Mouse (Mus musculus) lung, postnatal 0 days (tissue): Measurements from ENCODE around the gene Qprt.

Experiments used
- CTCF ChIP-seq: IDR thresholded peaks from 2 replicates; pipeline ENCODE4 v1.5.1; 2016; ENCODE audit warnings: antibody characterized with exemption, mild to moderate bottlenecking
- EP300 ChIP-seq: IDR thresholded peaks from 2 replicates; pipeline ENCODE4 v1.6.1; 2016; ENCODE audit warnings: antibody characterized with exemption, mild to moderate bottlenecking, control low read depth

DNA sequence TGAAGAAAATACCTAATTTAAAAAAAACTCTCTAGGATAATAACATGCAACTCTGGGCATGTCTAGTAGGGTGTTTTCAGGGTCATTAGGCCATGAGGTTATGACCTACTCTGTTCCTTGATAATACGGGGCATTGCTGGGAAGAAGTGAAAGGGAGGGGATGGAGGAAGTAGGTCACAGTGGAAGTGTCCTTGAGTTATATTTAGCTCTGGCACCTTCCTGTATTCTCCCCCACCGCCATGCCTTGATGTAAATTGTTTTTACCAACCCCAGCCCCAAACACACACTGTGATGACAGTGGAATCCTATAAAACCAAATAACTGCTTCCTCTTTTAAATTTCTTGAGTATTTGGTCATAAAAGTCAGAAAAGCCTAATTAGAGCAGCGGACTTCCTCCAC, 42.0 kb downstream of the Qprt start:
- no peak for TF ChIP-seq CTCF
- no peak for TF ChIP-seq EP300
